Mouse (Mus musculus): ENCODE results near the gene Btbd3. TPM values are rescaled to one million over a fixed set of nuclear protein-coding genes. Genes with fewer than 3 reads are reported as not detected.

Btbd3 gene
- 10 to 100 TPM in 1 of 2 experiments, 1 to 10 TPM in 1; 8.9 to 11.2 TPM for total RNA-seq (2023)

DNA sequence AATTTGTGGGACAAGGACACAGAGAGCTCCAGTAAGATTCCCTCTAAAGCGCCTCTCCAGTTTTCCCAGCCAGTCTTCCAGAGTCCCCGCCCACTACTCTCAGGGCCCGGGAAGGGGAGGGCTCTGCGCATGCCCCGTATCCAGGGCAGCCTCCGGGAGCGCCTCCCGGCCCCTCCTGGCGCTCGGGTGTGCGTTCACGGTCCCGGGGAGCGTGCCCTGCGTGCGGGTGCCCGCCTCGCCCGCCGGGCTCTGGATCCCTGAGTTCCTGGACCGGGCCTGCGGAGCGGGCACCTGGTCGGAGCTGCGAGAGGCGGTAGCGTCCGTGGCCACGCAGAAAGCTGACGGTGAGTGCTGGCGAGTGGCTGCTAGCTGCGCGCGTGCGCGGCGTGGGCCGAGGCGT, at the start of gene Btbd3:
Gene Btbd3, plus strand, starts transcription at position 155 of the 400 bp plus-strand sequence.

All from T-cell, adult 66 days (primary cell).